Mouse (Mus musculus) gastrocnemius, postnatal 10 days (tissue): ENCODE data around the gene Cacybp. TPM values are rescaled to one million over a fixed set of nuclear protein-coding genes. Genes with fewer than 3 reads are reported as not detected.

Source experiments
- DNase-seq: peaks from one replicate; pipeline ENCODE4 v3.0.0; 2021; ENCODE audit warnings: mixed read lengths
- long read RNA-seq, 2 experiments: library from polyadenylated mRNA; stranded (forward); transcript quantifications; one replicate each; pipeline ENCODE4 v2.0.0; 2021
- total RNA-seq, 2 experiments: library from RNA; stranded (reverse); gene quantifications; 2 replicates each; pipeline ENCODE4 v1.2.3; 2021

The Cacybp gene
- total RNA-seq = 10 to 100 TPM; 46.5 to 51.4 TPM
- long read RNA-seq, experiment 1, transcript Cacybp-201 (6 exons, 2,098 nt) = major isoform, 73 of 74 reads
- long read RNA-seq, experiment 1, partial matches to known transcripts = 1 of 74 reads
- long read RNA-seq, experiment 1, other reads (novel, unspliced or antisense) = 0 of 74 reads
- long read RNA-seq, experiment 2, transcript Cacybp-201 (6 exons, 2,098 nt) = major isoform, 91 of 92 reads
- long read RNA-seq, experiment 2, partial matches to known transcripts = 0 of 92 reads
- long read RNA-seq, experiment 2, other reads (novel, unspliced or antisense) = 1 of 92 reads

GRCm38 (mm10) chr1:160212703-160213669, at the start of gene Cacybp:
Cacybp (minus strand) TSS chr1:160212875.
- DNase-seq = peak; percentile 100

GRCm38 (mm10) chr1:160262415-160262814, 49.7 kb upstream of the Cacybp start:
- no peak for DNase-seq

GRCm38 (mm10) chr1:160261849-160262248, 49.2 kb upstream of the Cacybp start:
- no peak for DNase-seq

- DNase-seq = no peak
These were observed 47.9 kb upstream of the Cacybp start for GRCm38 (mm10) chr1:160260605-160261004.

GRCm38 (mm10) chr1:160259884-160260283, 47.2 kb upstream of the Cacybp start:
- DNase-seq = no peak

- no peak for DNase-seq
These were observed 40.4 kb upstream of the Cacybp start for GRCm38 (mm10) chr1:160253108-160253507.

GRCm38 (mm10) chr1:160251388-160252007, 38.8 kb upstream of the Cacybp start:
- DNase-seq = no peak

- no peak for DNase-seq
These were observed 38.1 kb upstream of the Cacybp start for GRCm38 (mm10) chr1:160250782-160251181.

- no peak for DNase-seq
These were observed 37.1 kb upstream of the Cacybp start for GRCm38 (mm10) chr1:160249786-160250185.

GRCm38 (mm10) chr1:160247473-160247872, 34.8 kb upstream of the Cacybp start:
- DNase-seq = no peak

GRCm38 (mm10) chr1:160246844-160247243, 34.2 kb upstream of the Cacybp start:
- DNase-seq = no peak

- DNase-seq = no peak
These were observed 33.3 kb upstream of the Cacybp start for GRCm38 (mm10) chr1:160245954-160246353.

- no peak for DNase-seq
These were observed 32.0 kb upstream of the Cacybp start for GRCm38 (mm10) chr1:160244689-160245088.

- no peak for DNase-seq
These were observed 27.4 kb upstream of the Cacybp start for GRCm38 (mm10) chr1:160240091-160240490.

- no peak for DNase-seq
These were observed 26.3 kb upstream of the Cacybp start for GRCm38 (mm10) chr1:160238852-160239443.

GRCm38 (mm10) chr1:160237981-160238380, 25.3 kb upstream of the Cacybp start:
- DNase-seq = no peak

GRCm38 (mm10) chr1:160233921-160234320, 21.2 kb upstream of the Cacybp start:
- DNase-seq = no peak

GRCm38 (mm10) chr1:160232113-160232512, 19.4 kb upstream of the Cacybp start:
- no peak for DNase-seq

GRCm38 (mm10) chr1:160231013-160231412, 18.3 kb upstream of the Cacybp start:
- peak; percentile 16 for DNase-seq

- DNase-seq = no peak
These were observed 15.2 kb upstream of the Cacybp start for GRCm38 (mm10) chr1:160227850-160228249.

- DNase-seq = no peak
These were observed 14.5 kb upstream of the Cacybp start for GRCm38 (mm10) chr1:160227196-160227595.

GRCm38 (mm10) chr1:160224093-160224492, 11.4 kb upstream of the Cacybp start:
- no peak for DNase-seq
